Mouse (Mus musculus): Measurements from ENCODE around the gene Zfp51. TPM values are rescaled to one million over a fixed set of nuclear protein-coding genes. Genes with fewer than 3 reads are reported as not detected.

Gene Zfp51
- total RNA-seq, 2 experiments from 2014 or later = 3.4 to 11.9 TPM

GRCm38 (mm10) chr17:21509756-21510155 lies 59.6 kb downstream of the Zfp51 start:
- no peak for ATAC-seq (replicated peaks; ENCODE audit: low FRiP score, poor library complexity, severe bottlenecking)

Other genes starting within 250 kb of the Zfp51 start
- not detected in 2 replicates for gene Vmn1r234, start 224.3 kb upstream of the Zfp51 start, total RNA-seq (2015; ENCODE audit: low replicate concordance)
- not detected in 2 replicates for gene Vmn1r234, start 224.3 kb upstream of the Zfp51 start, total RNA-seq (2017; ENCODE audit: low replicate concordance)
- gene Vmn1r235, start 194.0 kb upstream of the Zfp51 start, total RNA-seq (2015; ENCODE audit: low replicate concordance) = not detected in 2 replicates
- gene Vmn1r235, start 194.0 kb upstream of the Zfp51 start, total RNA-seq (2017; ENCODE audit: low replicate concordance) = not detected in 2 replicates
- not detected in 2 replicates for gene Vmn1r236, start 167.4 kb upstream of the Zfp51 start, total RNA-seq (2015; ENCODE audit: low replicate concordance)
- not detected in 2 replicates for gene Vmn1r236, start 167.4 kb upstream of the Zfp51 start, total RNA-seq (2017; ENCODE audit: low replicate concordance)
- not detected in 2 replicates for gene Vmn1r237, start 138.5 kb upstream of the Zfp51 start, total RNA-seq (2015; ENCODE audit: low replicate concordance)
- not detected in 2 replicates for gene Vmn1r237, start 138.5 kb upstream of the Zfp51 start, total RNA-seq (2017; ENCODE audit: low replicate concordance)
- 1.8 and 2.1 TPM in 2 replicates for gene Zfp677, start 66.6 kb upstream of the Zfp51 start, total RNA-seq (2015; ENCODE audit: low replicate concordance)
- gene Zfp677, start 66.6 kb upstream of the Zfp51 start, total RNA-seq (2017; ENCODE audit: low replicate concordance) = 2.4 TPM in 1 of 2 replicates, not detected in the other
- gene Zfp54, start 27.1 kb upstream of the Zfp51 start, total RNA-seq (2015; ENCODE audit: low replicate concordance) = 1.1 and 1.3 TPM in 2 replicates
- gene Zfp54, start 27.1 kb upstream of the Zfp51 start, total RNA-seq (2017; ENCODE audit: low replicate concordance) = 8.5 TPM in 1 of 2 replicates, not detected in the other
- 2.1 and 11.5 TPM in 2 replicates for gene Zfp53, start 38.6 kb downstream of the Zfp51 start, total RNA-seq (2015; ENCODE audit: low replicate concordance)
- gene Zfp53, start 38.6 kb downstream of the Zfp51 start, total RNA-seq (2017; ENCODE audit: low replicate concordance) = 3.3 and 9.1 TPM in 2 replicates
- 5.0 and 6.3 TPM in 2 replicates for gene Zfp52, start 85.2 kb downstream of the Zfp51 start, total RNA-seq (2015; ENCODE audit: low replicate concordance)
- gene Zfp52, start 85.2 kb downstream of the Zfp51 start, total RNA-seq (2017; ENCODE audit: low replicate concordance) = 3.2 and 4.1 TPM in 2 replicates
- gene Zfp948, start 116.6 kb downstream of the Zfp51 start, total RNA-seq (2015; ENCODE audit: low replicate concordance) = 4.6 and 4.7 TPM in 2 replicates
- 2.4 and 2.7 TPM in 2 replicates for gene Zfp948, start 116.6 kb downstream of the Zfp51 start, total RNA-seq (2017; ENCODE audit: low replicate concordance)
- gene Zfp983, start 200.2 kb downstream of the Zfp51 start, total RNA-seq (2015; ENCODE audit: low replicate concordance) = 3.6 and 10.1 TPM in 2 replicates
- gene Zfp983, start 200.2 kb downstream of the Zfp51 start, total RNA-seq (2017; ENCODE audit: low replicate concordance) = 1.3 and 1.4 TPM in 2 replicates
- gene Gm10226, start 241.5 kb downstream of the Zfp51 start, total RNA-seq (2015; ENCODE audit: low replicate concordance) = not detected in 2 replicates
- 4.2 TPM in 1 of 2 replicates, not detected in the other for gene Gm10226, start 241.5 kb downstream of the Zfp51 start, total RNA-seq (2017; ENCODE audit: low replicate concordance)